11 mouse cellular contexts compared by ENCODE assay signal in genomic region chr8:92252597-92253375, GRCm38 (mm10).
DNase-seq lines count a peak whose midpoint lies in the region; ATAC-seq and TF ChIP-seq lines count a peak whose summit lies in the region.
"Had no signal": no experiment of that assay in that cellular context is flagged by ENCODE, and none has a peak within 500 bp of the region (broad histone marks: within the 10 kb centered on the region; RNA-seq: fewer than 3 reads in every experiment).

No protein-coding gene starts in this region.

- no peak overlapping the region for H3K4me2 ChIP-seq in forebrain, embryonic 13.5 days
- no peak overlapping the region for H3K4me2 ChIP-seq in lung, embryonic 14.5 days
- H3K4me2 ChIP-seq in midbrain, embryonic 15.5 days = no peak overlapping the region
- H3K4me2 ChIP-seq: liver, embryonic 13.5 days; stomach, embryonic 15.5 days had no signal

- no peaks in the 10 kb centered on the region for H3K9me3 ChIP-seq in forebrain, embryonic 13.5 days (replicated peaks)
- H3K9me3 ChIP-seq in forebrain, embryonic 10.5 days = no peaks in the 10 kb centered on the region
- H3K9me3 ChIP-seq in lung, embryonic 14.5 days (ENCODE audit: low read depth, low read length) = no peaks in the 10 kb centered on the region
- H3K9me3 ChIP-seq in midbrain, embryonic 15.5 days = no peaks in the 10 kb centered on the region
- H3K9me3 ChIP-seq: liver, embryonic 13.5 days; stomach, embryonic 15.5 days had no signal

- WGBS in forebrain, embryonic 13.5 days = 32% methylated on average over 8 of the region's 8 CpGs
- 67% methylated on average over 8 of the region's 8 CpGs for WGBS in forebrain, embryonic 10.5 days
- 34% methylated on average over 8 of the region's 8 CpGs for WGBS in lung, embryonic 14.5 days
- 51% methylated on average over 8 of the region's 8 CpGs for WGBS in lung, adult 2 months
- WGBS in midbrain, embryonic 15.5 days = 37% methylated on average over 8 of the region's 8 CpGs

- peak overlapping the region; percentile 20; the same call in 1 of the 2 replicates for H3K27ac ChIP-seq in forebrain, embryonic 13.5 days
- no peak overlapping the region for H3K27ac ChIP-seq in forebrain, embryonic 10.5 days
- 0 out of 2 replicates have a peak overlapping the region, but pooled peaks have one; percentile 10 for H3K27ac ChIP-seq in lung, embryonic 14.5 days (ENCODE audit: low read depth)
- peak overlapping the region; percentile 28; the same call in 1 of the 2 replicates for H3K27ac ChIP-seq in midbrain, embryonic 15.5 days
- H3K27ac ChIP-seq: liver, embryonic 13.5 days; stomach, embryonic 15.5 days had no signal

- TF ChIP-seq CTCF in lung, embryonic 14.5 days (IDR thresholded peaks at IDR 0.05; ENCODE audit: low read depth) = no peak
- TF ChIP-seq CTCF in lung, adult 2 months (IDR thresholded peaks at IDR 0.05; ENCODE audit: insufficient read depth, low read length) = no peak

- peak; percentile 85; the same call in 1 of the 2 replicates for ATAC-seq in forebrain, embryonic 13.5 days
- ATAC-seq in lung, embryonic 14.5 days (ENCODE audit: insufficient read depth) = peak; percentile 92
- 0 out of 2 replicates have a peak, but pooled peaks have one; percentile 45 for ATAC-seq in midbrain, embryonic 15.5 days (replicated peaks)
- no peak for ATAC-seq in erythroid progenitor cell, adult 5-6 weeks (replicated peaks; ENCODE audit: low FRiP score, poor library complexity, severe bottlenecking)

- peaks cover 15% of the 10 kb centered on the region for H3K4me1 ChIP-seq in forebrain, embryonic 13.5 days
- H3K4me1 ChIP-seq in forebrain, embryonic 10.5 days = peaks cover 14% of the 10 kb centered on the region
- H3K4me1 ChIP-seq in lung, embryonic 14.5 days (ENCODE audit: insufficient read depth) = peaks cover 9% of the 10 kb centered on the region; the same call in 1 of the 2 replicates
- no peaks in the 10 kb centered on the region; the same call in 1 of the 2 replicates for H3K4me1 ChIP-seq in lung, adult 2 months (ENCODE audit: control insufficient read depth, insufficient read depth, low read length)
- peaks cover 15% of the 10 kb centered on the region for H3K4me1 ChIP-seq in midbrain, embryonic 15.5 days
- H3K4me1 ChIP-seq: liver, embryonic 13.5 days; stomach, embryonic 15.5 days had no signal

- no peak for DNase-seq in forebrain, embryonic 10.5 days (ENCODE audit: extremely low spot score, low spot score)
- peak; percentile 76 for DNase-seq in lung, embryonic 14.5 days
- DNase-seq in lung, adult 2 months = no peak
- DNase-seq in layer of hippocampus, adult 11-12 months (ENCODE audit: low spot score) = peak; percentile 48
- no peak for DNase-seq in testis, postnatal 10 days (ENCODE audit: low spot score)
- DNase-seq: cerebellum, adult 2 months; liver, embryonic 13.5 days had no signal

- no peak overlapping the region for H3K4me3 ChIP-seq in forebrain, embryonic 13.5 days
- no peak overlapping the region for H3K4me3 ChIP-seq in forebrain, embryonic 10.5 days
- no peak overlapping the region for H3K4me3 ChIP-seq in lung, embryonic 14.5 days (ENCODE audit: low read depth, low read length)
- H3K4me3 ChIP-seq in lung, adult 2 months (replicated peaks; ENCODE audit: extremely low read depth, low read depth, low read length) = no peak overlapping the region
- H3K4me3 ChIP-seq in midbrain, embryonic 15.5 days = no peak overlapping the region
- H3K4me3 ChIP-seq: liver, embryonic 13.5 days; stomach, embryonic 15.5 days had no signal

- no peak for TF ChIP-seq POLR2A in lung, adult 2 months (IDR thresholded peaks at IDR 0.05; ENCODE audit: borderline replicate concordance, extremely low read depth, low read depth, low read length)

- H3K9ac ChIP-seq in forebrain, embryonic 13.5 days = no peak overlapping the region
- H3K9ac ChIP-seq in lung, embryonic 14.5 days = no peak overlapping the region
- no peak overlapping the region for H3K9ac ChIP-seq in midbrain, embryonic 15.5 days
- H3K9ac ChIP-seq: liver, embryonic 13.5 days; stomach, embryonic 15.5 days had no signal

- H3K36me3 ChIP-seq in forebrain, embryonic 13.5 days (ENCODE audit: poor library complexity, severe bottlenecking) = no peaks in the 10 kb centered on the region
- no peaks in the 10 kb centered on the region for H3K36me3 ChIP-seq in forebrain, embryonic 10.5 days (replicated peaks)
- no peaks in the 10 kb centered on the region for H3K36me3 ChIP-seq in lung, embryonic 14.5 days (ENCODE audit: insufficient read depth)
- H3K36me3 ChIP-seq in midbrain, embryonic 15.5 days (replicated peaks) = no peaks in the 10 kb centered on the region
- H3K36me3 ChIP-seq: liver, embryonic 13.5 days; stomach, embryonic 15.5 days had no signal

- H3K27me3 ChIP-seq in forebrain, embryonic 13.5 days = peaks cover 32% of the 10 kb centered on the region
- peaks cover 34% of the 10 kb centered on the region for H3K27me3 ChIP-seq in forebrain, embryonic 10.5 days (ENCODE audit: poor library complexity, severe bottlenecking)
- no peaks in the 10 kb centered on the region for H3K27me3 ChIP-seq in lung, embryonic 14.5 days (ENCODE audit: insufficient read depth, low read length)
- H3K27me3 ChIP-seq in midbrain, embryonic 15.5 days (replicated peaks) = no peaks in the 10 kb centered on the region
- H3K27me3 ChIP-seq: liver, embryonic 13.5 days; stomach, embryonic 15.5 days had no signal

Comparison
In these comparisons a context has a peak if more than half of its experiments do, and no peak if none do; other contexts are left out.
1. DNase-seq: peak in lung, embryonic 14.5 days (single experiment) and layer of hippocampus, adult 11-12 months (single experiment); none in forebrain, embryonic 10.5 days (single experiment), lung, adult 2 months (single experiment) and testis, postnatal 10 days (single experiment).